Mouse (Mus musculus) urinary bladder, adult 2 months (tissue): ENCODE measurements around the gene Samd4b. TPM values are rescaled to one million over a fixed set of nuclear protein-coding genes. Genes with fewer than 3 reads are reported as not detected.
A peak's percentile ranks its signal among the peaks of the same experiment; 100 is the strongest.
"Not testable (repeated sequence)": the region's sequence is repeated elsewhere in the genome, so short reads cannot be mapped to it uniquely, and the experiment has no call there.

Experiments used
- DNase-seq: peaks from one replicate; pipeline ENCODE4 v3.0.0; 2022; ENCODE audit warnings: low spot score
- polyA plus RNA-seq: library from polyadenylated mRNA; depleted of rRNA; stranded (reverse); fragments of >200 nt; gene quantifications from 2 replicates; pipeline ENCODE4 v1.2.3, GENCODE M21; 2012

The Samd4b gene
- polyA plus RNA-seq, 1 experiment, result 49.9 TPM

GRCm38 (mm10) chr7:28561967-28562366 lies 36.0 kb downstream of the Samd4b start:
- no peak for DNase-seq

GRCm38 (mm10) chr7:28560856-28561255 lies 37.1 kb downstream of the Samd4b start:
- DNase-seq, result no peak

DNA sequence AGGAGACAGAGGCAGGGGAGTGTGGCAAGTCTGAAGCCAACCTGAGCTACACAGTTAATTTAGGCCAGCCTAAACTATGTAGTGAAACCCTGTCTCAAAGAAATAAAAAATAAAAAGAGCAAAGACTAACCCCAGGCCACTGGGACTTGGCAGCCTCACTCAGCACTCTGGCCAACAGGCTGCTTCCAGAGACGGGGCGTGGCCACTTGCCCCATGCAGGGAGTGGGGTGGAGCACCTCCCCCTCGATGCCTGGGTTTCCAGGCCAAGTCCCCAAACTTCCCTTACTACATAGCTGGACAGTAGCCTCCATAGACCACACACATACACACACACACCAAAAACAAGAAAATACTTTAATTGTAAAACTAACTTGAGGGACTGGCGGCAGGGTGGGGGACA lies 39.5 kb downstream of the Samd4b start:
- no peak for DNase-seq

DNA sequence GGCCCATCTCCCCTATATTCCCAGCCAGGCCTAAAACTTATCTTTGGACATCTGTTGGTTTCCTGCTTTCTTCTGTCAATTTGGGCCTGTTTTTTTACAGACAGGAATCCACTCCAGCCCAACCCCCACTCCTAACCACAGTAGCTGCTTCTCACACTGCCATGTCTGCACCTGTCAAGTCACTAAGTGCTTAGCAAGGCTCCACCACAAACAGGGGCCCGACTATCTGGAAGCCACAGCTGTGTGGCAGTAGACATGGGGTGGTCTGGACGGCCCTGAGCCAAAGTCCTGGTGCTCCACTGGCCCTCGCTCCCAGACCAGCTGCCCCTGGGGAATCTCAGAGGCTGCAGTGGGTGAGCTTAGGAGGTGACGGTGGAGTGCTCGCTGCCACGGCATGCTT lies 40.2 kb downstream of the Samd4b start:
- no peak for DNase-seq

DNA sequence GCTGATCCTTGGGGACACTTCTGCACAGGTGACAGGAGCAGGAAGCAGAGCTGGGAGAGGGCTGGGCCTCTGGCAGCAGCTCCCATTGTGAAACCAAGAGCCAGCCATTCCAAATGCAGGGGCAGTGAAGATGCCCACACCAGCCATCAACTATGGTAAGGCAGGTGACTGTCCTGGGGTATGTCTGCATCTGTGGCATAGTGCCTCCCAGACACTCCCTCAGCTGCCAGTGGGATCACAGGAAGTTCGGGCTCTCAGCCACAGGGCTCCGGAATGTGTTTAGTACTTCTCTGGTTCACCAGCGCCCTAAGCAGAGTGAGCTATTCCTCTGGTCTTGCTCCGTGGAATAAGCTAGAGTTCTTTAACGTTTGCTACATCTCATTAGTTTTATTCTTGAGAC lies 40.9 kb downstream of the Samd4b start:
- DNase-seq, result no peak

- DNase-seq, result no peak
Observed at GRCm38 (mm10) chr7:28555939-28556535, 41.9 kb downstream of the Samd4b start.

DNA sequence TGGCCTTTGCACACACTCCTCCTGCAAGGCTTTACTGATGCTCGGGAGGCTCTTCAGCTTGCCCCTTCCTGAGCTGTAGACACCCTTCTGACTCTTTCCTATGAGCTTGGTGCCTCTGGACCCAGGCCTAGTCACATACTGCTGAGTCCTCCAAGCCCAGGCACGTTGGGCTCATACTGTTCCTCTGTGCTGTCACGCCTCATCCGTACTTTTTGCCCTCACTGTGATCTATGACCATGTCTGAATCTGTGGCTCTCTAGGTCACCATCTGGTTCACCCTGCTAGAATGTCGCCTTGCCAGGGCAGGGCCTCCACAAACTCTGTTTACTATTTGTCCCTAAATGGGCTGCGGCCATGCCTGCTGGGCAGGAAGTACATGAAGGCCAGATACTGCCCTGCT lies 44.9 kb downstream of the Samd4b start:
- no peak for DNase-seq

DNA sequence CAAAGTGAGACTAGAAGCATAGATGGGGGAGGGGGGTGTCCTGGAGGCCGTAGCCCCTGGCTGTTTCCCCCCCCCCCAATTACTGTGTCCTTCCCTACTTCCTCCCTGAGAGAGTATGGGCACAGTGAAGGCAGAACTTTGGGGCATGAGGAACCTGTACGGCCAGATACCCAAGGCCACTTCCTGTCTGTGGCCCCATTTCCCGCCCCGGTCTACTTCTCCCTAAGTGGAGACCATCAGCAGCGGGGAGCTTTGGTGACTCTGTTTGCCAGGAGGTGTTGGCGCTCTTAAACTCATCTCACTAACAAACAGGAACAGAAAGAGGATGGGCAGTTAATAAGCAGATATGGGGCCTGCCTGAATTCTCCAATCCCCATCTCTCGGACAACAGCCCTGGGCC lies 50.3 kb downstream of the Samd4b start:
- DNase-seq, result no peak

GRCm38 (mm10) chr7:28547154-28547553 lies 50.8 kb downstream of the Samd4b start, which contains the start of gene Nccrp1:
Nccrp1 (minus strand) TSS chr7:28547254.
- DNase-seq, result no peak

GRCm38 (mm10) chr7:28546649-28547048 lies 51.3 kb downstream of the Samd4b start:
- no peak for DNase-seq

- DNase-seq, result no peak
Observed at GRCm38 (mm10) chr7:28545891-28546210, 52.1 kb downstream of the Samd4b start.

GRCm38 (mm10) chr7:28545048-28545890 lies 52.7 kb downstream of the Samd4b start:
- DNase-seq, result no peak

GRCm38 (mm10) chr7:28544051-28544601 lies 53.8 kb downstream of the Samd4b start:
- DNase-seq, result no peak

- DNase-seq, result no peak
Observed at GRCm38 (mm10) chr7:28540526-28540925, 57.4 kb downstream of the Samd4b start, which contains the start of gene Sycn. Sycn (plus strand) TSS chr7:28540885.

DNA sequence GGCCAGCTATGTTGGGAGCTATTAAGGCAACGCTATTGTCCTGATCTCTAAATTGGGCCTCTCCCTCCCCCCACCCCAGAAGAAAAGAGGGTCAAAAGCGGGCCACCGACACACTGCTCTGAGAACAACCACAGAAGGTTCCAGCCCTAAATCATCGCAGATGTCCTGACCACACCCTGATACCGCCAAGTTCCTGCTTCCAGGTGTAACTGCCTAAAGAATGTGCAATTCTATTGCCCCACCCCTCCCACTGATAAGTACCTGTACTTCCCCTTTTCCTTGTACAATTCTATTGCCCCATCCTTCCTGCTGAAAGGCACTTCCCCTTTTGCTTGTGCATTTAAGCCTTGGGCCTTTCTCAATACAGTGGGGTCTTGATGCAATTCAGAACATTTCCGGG lies 59.1 kb downstream of the Samd4b start:
- DNase-seq, result not testable (repeated sequence)

GRCm38 (mm10) chr7:28532005-28532404 lies 65.9 kb downstream of the Samd4b start:
- DNase-seq, result no peak

DNA sequence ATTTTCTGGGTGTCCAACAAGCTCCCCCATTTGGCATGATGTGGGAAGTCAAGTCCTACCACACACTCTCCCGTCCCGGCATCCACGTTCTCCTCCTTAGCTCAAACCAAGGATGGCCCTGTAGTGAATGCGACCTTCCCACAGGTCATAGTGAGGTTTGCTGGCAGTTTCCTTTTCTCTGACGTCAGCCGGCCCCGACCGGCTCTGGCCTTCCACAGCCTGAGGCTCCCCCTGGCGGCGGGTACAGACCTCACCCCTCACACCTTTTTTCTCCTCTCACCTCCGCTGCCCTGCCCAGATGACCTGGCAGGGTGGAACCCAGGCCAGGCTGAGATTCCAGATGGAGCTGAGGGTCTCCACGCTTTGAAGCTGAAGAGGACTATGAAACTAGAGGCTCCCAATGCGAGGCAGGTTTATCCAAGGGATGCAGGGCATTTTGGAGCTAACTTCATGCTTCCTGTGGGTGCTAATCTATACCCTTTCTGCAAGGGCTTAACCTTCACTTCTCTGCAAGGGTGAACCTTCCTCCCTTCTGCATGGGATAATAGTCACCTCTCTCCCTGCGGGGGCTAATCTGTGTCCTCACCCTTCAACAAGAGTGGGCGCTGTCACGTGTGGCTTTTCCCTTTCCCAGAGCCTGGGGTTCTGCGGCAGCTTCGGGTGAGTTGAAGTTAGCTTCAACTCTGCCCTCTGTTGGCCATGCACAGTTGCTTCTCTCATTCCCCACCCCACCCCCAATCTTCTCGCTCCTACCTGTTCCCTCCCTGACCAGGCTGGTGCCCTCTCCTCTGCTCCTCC lies 69.8 kb downstream of the Samd4b start:
- DNase-seq, result peak; percentile 68

DNA sequence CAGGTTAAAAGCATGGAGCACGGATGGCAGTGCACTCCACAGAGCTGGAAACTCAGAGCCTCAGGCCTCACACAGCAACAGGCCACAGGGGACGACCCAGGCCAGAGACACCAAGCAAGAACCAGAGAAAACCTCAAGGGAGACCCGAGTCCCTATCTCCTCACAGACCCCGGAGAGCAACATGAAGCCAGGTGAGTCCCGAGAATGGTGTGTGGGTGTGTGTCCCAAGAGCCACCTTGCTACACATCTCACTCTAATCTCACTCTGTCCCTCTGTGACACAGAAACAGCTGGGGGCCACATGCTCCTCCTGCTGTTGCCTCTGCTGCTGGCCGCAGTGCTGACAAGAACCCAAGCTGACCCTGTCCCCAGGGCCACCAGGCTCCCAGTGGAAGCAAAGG lies 75.4 kb downstream of the Samd4b start, which contains the start of gene Ifnl3:
Gene Ifnl3 (plus strand): TSS at position 301 of the 400 bp plus-strand sequence.
- not testable (repeated sequence) for DNase-seq

DNA sequence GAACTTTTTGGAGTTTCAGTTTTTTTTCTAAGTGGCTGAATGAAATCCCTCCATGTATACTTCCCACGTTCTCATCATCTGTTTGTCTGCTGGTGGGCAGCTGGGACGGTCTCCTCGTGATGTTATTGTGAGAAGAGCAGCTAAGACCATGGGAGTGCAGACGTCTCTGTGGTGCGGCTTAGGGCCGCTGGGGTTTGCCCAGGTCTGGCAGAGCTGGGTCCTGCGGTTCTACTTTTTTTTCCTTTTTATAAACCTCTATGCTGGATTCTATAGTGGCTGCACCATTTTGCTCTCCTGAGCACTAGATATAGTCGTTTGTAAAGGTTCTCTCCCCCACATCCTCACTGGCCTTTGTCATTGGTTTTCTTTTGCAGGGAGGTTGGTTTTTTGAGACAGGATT lies 86.5 kb downstream of the Samd4b start:
- DNase-seq, result no peak

GRCm38 (mm10) chr7:28510405-28510974 lies 87.5 kb downstream of the Samd4b start, which contains the start of gene Ifnl2:
Ifnl2 (minus strand) TSS chr7:28510455.
- DNase-seq, result not testable (repeated sequence)

DNA sequence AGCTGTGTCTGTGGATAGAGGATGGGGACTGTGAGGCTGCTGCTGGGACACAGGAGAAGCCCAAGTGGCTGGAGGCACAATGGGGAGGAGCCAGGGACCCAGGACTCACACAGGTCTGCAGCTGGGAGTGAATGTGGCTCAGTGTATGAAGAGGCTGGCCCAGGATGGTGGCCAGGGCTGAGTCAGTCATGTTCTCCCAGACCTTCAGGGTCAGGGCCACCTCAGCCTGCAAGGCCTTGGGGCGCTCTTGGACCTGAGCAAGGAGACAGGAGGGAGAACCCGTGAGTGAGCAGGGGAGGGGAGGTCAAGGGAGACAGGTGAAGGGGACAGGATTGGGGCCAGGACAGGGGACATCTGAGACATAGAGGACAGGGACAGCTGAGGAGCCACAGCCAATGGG lies 88.8 kb downstream of the Samd4b start:
- DNase-seq, result not testable (repeated sequence)

DNA sequence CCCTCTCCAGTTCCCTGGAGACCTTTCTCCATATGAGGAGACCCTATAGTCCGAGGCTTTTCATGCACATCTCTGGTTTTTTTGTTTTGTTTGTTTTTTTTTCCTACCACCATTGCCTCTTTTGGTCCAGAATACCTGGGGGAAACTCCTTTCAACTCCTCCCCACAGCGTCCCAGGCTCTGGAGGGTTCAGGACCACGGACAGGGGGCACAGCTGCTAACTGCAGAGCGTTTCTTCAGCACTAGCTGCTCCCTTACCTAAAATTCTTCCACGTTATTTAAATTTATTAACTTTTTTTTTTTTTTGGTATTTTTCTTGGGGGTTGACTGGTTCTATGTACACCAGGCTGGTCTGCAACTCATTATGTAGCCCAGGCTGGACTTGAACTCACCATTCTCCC lies 92.4 kb downstream of the Samd4b start:
- no peak for DNase-seq
